Mouse (Mus musculus): ENCODE data around the gene Fads6. TPM values are rescaled to one million over a fixed set of nuclear protein-coding genes. Genes with fewer than 3 reads are reported as not detected.

Fads6 gene
- polyA plus RNA-seq, 1 experiment, result 1.1 TPM

GRCm38 (mm10) chr11:115319704-115320383 is 22.4 kb upstream of the Fads6 start:
- DNase-seq (ENCODE audit: low read depth in 1 of 2, low spot score in 2 of 2), result no peak

DNA sequence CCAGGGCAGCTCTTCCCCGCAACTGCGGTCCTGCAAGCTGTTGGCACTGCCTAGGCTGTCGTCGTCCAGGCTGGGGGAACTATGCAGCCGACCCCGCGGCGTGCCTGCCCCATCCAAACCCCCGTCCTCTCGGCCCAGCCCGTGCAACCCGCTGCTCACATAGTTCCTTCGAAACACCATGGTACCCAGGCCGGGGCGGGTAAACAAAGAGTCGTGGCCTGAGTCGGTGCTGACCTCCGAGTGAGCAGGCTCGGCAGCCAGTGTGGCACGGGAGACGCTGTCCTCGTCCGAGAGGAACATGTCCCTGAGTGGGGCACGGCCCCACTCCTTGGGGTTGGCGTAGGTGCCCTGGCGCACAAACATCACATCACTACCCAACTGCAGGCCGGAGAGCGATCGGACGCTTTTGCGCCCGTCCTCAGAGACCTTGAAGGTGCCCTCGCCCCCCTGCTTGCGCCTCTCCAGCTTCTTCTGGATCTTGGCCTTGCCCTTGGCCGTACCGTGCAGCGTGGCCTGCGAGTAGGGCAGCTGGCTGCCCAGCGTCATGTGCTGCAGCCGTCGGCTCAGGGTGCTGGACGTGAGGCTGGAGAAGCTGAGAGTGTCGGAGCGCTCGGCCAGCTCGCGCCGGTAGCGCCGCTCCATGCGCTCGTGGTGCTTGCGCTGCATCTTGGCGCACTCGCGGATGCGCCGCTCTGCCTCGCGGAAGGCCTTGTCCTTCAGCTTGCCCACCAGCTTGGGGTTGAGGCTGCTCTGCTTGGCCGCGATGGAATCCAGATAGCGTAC is 21.0 kb upstream of the Fads6 start:
- Histone ChIP-seq H3K27me3 (ENCODE audit: control insufficient read depth, insufficient read depth, low read length) (peaks cover 22% of the 10 kb centered on the region), H3K36me3 (ENCODE audit: control insufficient read depth, insufficient read depth, low read length) (no peaks in the 10 kb centered on the region), H3K4me1 (ENCODE audit: control insufficient read depth, insufficient read depth, insufficient read length) (no peaks in the 10 kb centered on the region), H3K27ac (ENCODE audit: insufficient read depth, low read length) (no peak overlapping the region), H3K4me3 (ENCODE audit: extremely low read depth, insufficient read depth, insufficient read length) (no peak overlapping the region)
- TF ChIP-seq CTCF (IDR thresholded peaks at IDR 0.05; ENCODE audit: extremely low read depth, insufficient read depth, insufficient read length, insufficient replicate concordance) (no peak), POLR2A (IDR thresholded peaks at IDR 0.05; ENCODE audit: low read depth, low read length) (no peak)
- no peak for DNase-seq (ENCODE audit: low read depth in 1 of 2, low spot score in 2 of 2)
- WGBS, result 10% methylated on average over 63 of the region's 63 CpGs

More at GRCm38 (mm10) chr11:115319704-115320383, 22.4 kb upstream of the Fads6 start:
- TF ChIP-seq POLR2A (IDR thresholded peaks at IDR 0.05; ENCODE audit: low read depth, low read length) (no peak), CTCF (IDR thresholded peaks at IDR 0.05; ENCODE audit: extremely low read depth, insufficient read depth, insufficient read length, insufficient replicate concordance) (no peak)
- Histone ChIP-seq H3K36me3 (ENCODE audit: control insufficient read depth, insufficient read depth, low read length) (no peaks in the 10 kb centered on the region), H3K27me3 (ENCODE audit: control insufficient read depth, insufficient read depth, low read length) (peaks cover 23% of the 10 kb centered on the region), H3K4me3 (ENCODE audit: extremely low read depth, insufficient read depth, insufficient read length) (no peak overlapping the region), H3K4me1 (ENCODE audit: control insufficient read depth, insufficient read depth, insufficient read length) (no peaks in the 10 kb centered on the region), H3K27ac (ENCODE audit: insufficient read depth, low read length) (no peak overlapping the region)
- WGBS, result 19% methylated on average over 18 of the region's 18 CpGs

DNA sequence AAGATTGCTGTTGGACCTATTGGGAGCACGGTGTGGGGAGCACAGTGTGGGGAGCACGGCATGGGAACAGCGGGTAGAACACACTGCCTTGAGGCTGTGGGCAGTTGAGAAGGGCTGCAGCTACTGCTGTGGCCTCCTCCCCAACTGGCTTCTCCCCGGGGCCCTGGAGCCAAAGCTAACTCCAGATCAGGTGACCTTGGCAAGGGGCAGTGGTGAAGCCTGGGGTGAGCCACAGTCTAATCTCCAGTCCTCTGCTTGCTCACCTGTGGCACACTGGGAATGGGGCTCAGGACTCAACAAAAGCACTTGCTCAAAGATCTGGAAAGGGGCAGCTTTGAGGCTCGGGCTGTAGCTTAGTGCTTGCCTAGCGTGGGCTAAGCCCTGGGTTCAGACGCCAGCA is 19.7 kb upstream of the Fads6 start:
- no peaks in the 10 kb centered on the region for H3K36me3 ChIP-seq (ENCODE audit: control insufficient read depth, insufficient read depth, low read length)
- H3K27ac ChIP-seq (ENCODE audit: insufficient read depth, low read length), result no peak overlapping the region
- 61% methylated on average over 7 of the region's 7 CpGs for WGBS
- TF ChIP-seq POLR2A (IDR thresholded peaks at IDR 0.05; ENCODE audit: low read depth, low read length), result no peak
- no peak for TF ChIP-seq CTCF (IDR thresholded peaks at IDR 0.05; ENCODE audit: extremely low read depth, insufficient read depth, insufficient read length, insufficient replicate concordance)
- no peak overlapping the region for H3K4me3 ChIP-seq (ENCODE audit: extremely low read depth, insufficient read depth, insufficient read length)
- H3K4me1 ChIP-seq (ENCODE audit: control insufficient read depth, insufficient read depth, insufficient read length), result no peaks in the 10 kb centered on the region
- H3K27me3 ChIP-seq (ENCODE audit: control insufficient read depth, insufficient read depth, low read length), result peaks cover 16% of the 10 kb centered on the region; the same call in 1 of the 2 replicates
- no peak for DNase-seq (ENCODE audit: low read depth in 1 of 2, low spot score in 2 of 2)

DNA sequence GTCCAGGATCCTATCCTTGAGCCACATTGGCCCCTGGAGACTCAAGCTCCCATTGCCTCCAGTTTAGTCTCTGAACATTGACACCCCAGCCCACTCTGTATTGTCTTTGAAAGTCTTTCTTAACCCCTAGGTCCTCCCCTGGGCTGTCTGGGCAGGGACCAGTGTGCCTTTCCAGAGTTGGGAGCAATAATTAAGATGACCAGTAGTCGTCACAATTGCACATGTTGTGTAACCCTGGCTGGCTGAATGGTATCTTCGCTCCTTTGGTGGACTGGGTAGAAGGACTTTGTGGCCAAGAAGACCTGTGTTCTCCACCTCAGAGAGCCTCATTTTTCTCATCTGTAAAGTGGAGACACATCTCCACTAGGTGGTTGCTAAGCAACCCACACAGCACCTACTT is 16.8 kb upstream of the Fads6 start:
- WGBS, result 27% methylated on average over 2 of the region's 2 CpGs
- no peaks in the 10 kb centered on the region for H3K4me1 ChIP-seq (ENCODE audit: control insufficient read depth, insufficient read depth, insufficient read length)
- no peak overlapping the region for H3K4me3 ChIP-seq (ENCODE audit: extremely low read depth, insufficient read depth, insufficient read length)
- no peak overlapping the region for H3K27ac ChIP-seq (ENCODE audit: insufficient read depth, low read length)
- peaks cover 6% of the 10 kb centered on the region; the same call in 1 of the 2 replicates for H3K27me3 ChIP-seq (ENCODE audit: control insufficient read depth, insufficient read depth, low read length)
- TF ChIP-seq POLR2A (IDR thresholded peaks at IDR 0.05; ENCODE audit: low read depth, low read length), result no peak
- TF ChIP-seq CTCF (IDR thresholded peaks at IDR 0.05; ENCODE audit: extremely low read depth, insufficient read depth, insufficient read length, insufficient replicate concordance), result no peak
- DNase-seq (ENCODE audit: low read depth in 1 of 2, low spot score in 2 of 2), result no peak
- H3K36me3 ChIP-seq (ENCODE audit: control insufficient read depth, insufficient read depth, low read length), result no peaks in the 10 kb centered on the region

DNA sequence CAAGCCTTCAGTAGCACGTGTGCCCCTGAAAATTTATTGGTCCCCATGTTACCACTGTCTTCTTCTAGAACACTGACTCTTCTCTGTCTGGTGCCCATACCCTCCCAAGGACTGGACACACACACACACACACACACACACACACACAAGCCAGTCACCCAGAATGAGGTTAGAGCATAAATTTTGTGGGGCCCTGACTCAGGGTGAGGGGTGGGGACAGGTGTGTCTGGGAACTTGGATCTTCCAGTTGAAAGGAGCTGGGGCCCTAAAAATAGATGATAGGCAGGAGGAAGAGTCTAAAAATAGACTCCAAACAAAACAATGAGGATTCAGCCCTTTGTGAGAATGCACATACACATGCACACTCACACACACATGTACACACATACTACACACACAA is 11.3 kb upstream of the Fads6 start:
- Histone ChIP-seq H3K4me3 (ENCODE audit: extremely low read depth, insufficient read depth, insufficient read length) (no peak overlapping the region), H3K27me3 (ENCODE audit: control insufficient read depth, insufficient read depth, low read length) (no peaks in the 10 kb centered on the region), H3K27ac (ENCODE audit: insufficient read depth, low read length) (no peak overlapping the region), H3K4me1 (ENCODE audit: control insufficient read depth, insufficient read depth, insufficient read length) (no peaks in the 10 kb centered on the region), H3K36me3 (ENCODE audit: control insufficient read depth, insufficient read depth, low read length) (no peaks in the 10 kb centered on the region)
- DNase-seq (ENCODE audit: low read depth in 1 of 2, low spot score in 2 of 2), result no peak
- TF ChIP-seq CTCF (IDR thresholded peaks at IDR 0.05; ENCODE audit: extremely low read depth, insufficient read depth, insufficient read length, insufficient replicate concordance) (no peak), POLR2A (IDR thresholded peaks at IDR 0.05; ENCODE audit: low read depth, low read length) (no peak)
- 47% methylated on average over 1 of the region's 1 CpGs for WGBS

GRCm38 (mm10) chr11:115306863-115307262 is 9.4 kb upstream of the Fads6 start, which contains the start of gene Otop2:
TSS of gene Otop2 (plus strand) at chr11:115307163.
- Histone ChIP-seq H3K4me3 (ENCODE audit: extremely low read depth, insufficient read depth, insufficient read length) (no peak within 1 kb of the TSS), H3K27me3 (ENCODE audit: control insufficient read depth, insufficient read depth, low read length) (no peaks in the 10 kb centered on the region), H3K36me3 (ENCODE audit: control insufficient read depth, insufficient read depth, low read length) (no peaks in the 10 kb centered on the region), H3K4me1 (ENCODE audit: control insufficient read depth, insufficient read depth, insufficient read length) (no peaks in the 10 kb centered on the region), H3K27ac (ENCODE audit: insufficient read depth, low read length) (no peak within 1 kb of the TSS)
- DNase-seq (ENCODE audit: low read depth in 1 of 2, low spot score in 2 of 2), result no peak
- 64% methylated on average over 8 of the region's 8 CpGs for WGBS
- TF ChIP-seq CTCF (IDR thresholded peaks at IDR 0.05; ENCODE audit: extremely low read depth, insufficient read depth, insufficient read length, insufficient replicate concordance), result no peak
- TF ChIP-seq POLR2A (IDR thresholded peaks at IDR 0.05; ENCODE audit: low read depth, low read length), result no peak

Measured in spleen, adult 2 months (tissue).